Mouse (Mus musculus) myocyte (in vitro differentiated cells): ENCODE measurements around the gene Pgf.
A peak's percentile ranks its signal among the peaks of the same experiment; 100 is the strongest.

Experiments used
- MAX ChIP-seq: IDR thresholded peaks from one replicate; pipeline ENCODE4 v1.6.1; 2011; ENCODE audit warnings: low read depth, mild to moderate bottlenecking, control low read depth
- MYOD1 ChIP-seq, 3 experiments: IDR thresholded peaks; one replicate each; pipeline ENCODE4 v1.6.1; 2011; ENCODE audit warnings: control low read depth in 2 of 3, low read depth in 2 of 3, mild to moderate bottlenecking in 2 of 3, moderate library complexity in 1 of 3; ENCODE audit not compliant: insufficient read length in 2 of 3, control insufficient read depth in 1 of 3
- MYOG ChIP-seq, 3 experiments: IDR thresholded peaks; one replicate each; pipeline ENCODE4 v1.6.1; 2011; ENCODE audit warnings: control low read depth in 2 of 3, low read depth in 2 of 3, mild to moderate bottlenecking in 2 of 3; ENCODE audit not compliant: insufficient read length in 2 of 3, control insufficient read depth in 1 of 3, insufficient read depth in 1 of 3
- POLR2A ChIP-seq: IDR thresholded peaks from one replicate; pipeline ENCODE4 v1.6.1; 2011; ENCODE audit warnings: low read depth, mild to moderate bottlenecking, control low read depth, moderate library complexity; ENCODE audit not compliant: insufficient read length
- REST ChIP-seq: IDR thresholded peaks from one replicate; pipeline ENCODE4 v1.6.1; 2011; ENCODE audit warnings: mild to moderate bottlenecking, control low read depth, moderate library complexity; ENCODE audit not compliant: insufficient read depth, insufficient read length
- SRF ChIP-seq: IDR thresholded peaks from one replicate; pipeline ENCODE4 v1.6.1; 2011; ENCODE audit warnings: low read depth; ENCODE audit not compliant: control insufficient read depth, insufficient read length
- TCF12 ChIP-seq: IDR thresholded peaks from one replicate; pipeline ENCODE4 v1.6.1; 2011; ENCODE audit warnings: mild to moderate bottlenecking, control low read depth; ENCODE audit not compliant: poor library complexity, insufficient read depth, severe bottlenecking
- USF1 ChIP-seq: IDR thresholded peaks from one replicate; pipeline ENCODE4 v1.6.1; 2011; ENCODE audit warnings: low read depth, mild to moderate bottlenecking, control low read depth, moderate library complexity

DNA sequence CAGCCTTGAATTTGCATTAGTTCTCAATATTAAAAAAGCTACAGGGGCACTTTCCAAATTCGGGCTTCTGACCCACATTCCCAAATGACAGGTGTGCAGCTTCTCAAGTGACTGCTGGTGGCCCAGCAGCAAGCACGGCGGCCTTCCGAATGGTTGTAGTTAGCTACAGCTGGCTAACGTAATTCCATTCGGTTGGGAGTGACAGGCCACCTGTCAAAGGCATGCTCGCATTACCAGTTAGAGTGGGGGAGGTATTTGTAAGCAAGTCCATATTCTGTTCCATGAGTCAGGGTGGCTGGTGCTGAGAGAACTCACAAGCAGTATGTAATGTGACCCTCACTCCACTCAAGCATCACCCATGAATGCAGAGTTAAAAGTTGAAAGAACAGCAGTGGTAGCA, 49.6 kb upstream of the Pgf start:
- TF ChIP-seq POLR2A (no peak), MYOD1 (IDR thresholded peaks at IDR 0.05; ENCODE audit: control insufficient read depth in 1 of 3, insufficient read length in 2 of 3, low read depth in 2 of 3) (peak; percentile 96 to 99 (median 98)), MAX (peak; percentile 37), MYOG (IDR thresholded peaks at IDR 0.05; ENCODE audit: control insufficient read depth in 1 of 3, insufficient read depth in 1 of 3, insufficient read length in 2 of 3, low read depth in 2 of 3) (peak; percentile 86 to 95 (median 87)), TCF12 (peak; percentile 90), USF1 (no peak), REST (no peak), SRF (peak; percentile 59)
